8 mouse cellular contexts compared by ENCODE assay signal in the genomic region with DNA sequence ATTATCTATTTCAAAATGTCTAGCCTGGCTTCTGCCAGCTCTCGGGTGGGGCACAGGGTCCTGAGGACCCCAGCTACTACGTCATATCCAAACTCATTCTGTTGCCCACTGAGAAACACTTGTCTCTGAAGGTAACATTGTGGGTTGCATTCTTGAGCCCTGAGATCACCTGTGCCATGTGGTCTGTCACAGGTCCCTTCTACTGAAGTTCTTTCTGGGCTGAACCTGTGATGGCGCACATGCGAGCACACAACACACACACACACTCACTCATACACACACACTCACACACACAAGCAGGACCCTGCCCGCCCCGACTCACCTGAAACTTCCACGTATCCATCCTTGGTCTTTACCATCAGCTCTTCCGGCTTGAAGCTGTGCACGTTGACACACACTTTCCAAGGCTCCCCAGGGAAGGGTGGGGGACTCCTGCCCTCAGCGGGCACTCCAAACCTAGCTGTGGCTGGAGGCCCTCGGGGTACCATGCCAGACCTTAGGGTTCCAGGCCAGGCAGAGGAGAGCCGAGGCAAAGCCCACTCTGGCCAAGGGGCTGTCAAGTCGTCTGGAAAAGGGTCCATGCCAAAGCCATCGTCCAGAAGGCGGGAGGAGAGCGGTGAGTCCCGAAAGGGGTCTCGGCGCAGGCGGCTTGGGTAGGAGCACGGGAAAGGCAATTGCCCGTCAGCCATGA. TPM values are rescaled to one million over a fixed set of nuclear protein-coding genes. Genes with fewer than 3 reads are reported as not detected.
DNase-seq lines count a peak whose midpoint lies in the region; ATAC-seq and TF ChIP-seq lines count a peak whose summit lies in the region.

No protein-coding gene starts in this region.

- H3K4me2 ChIP-seq in forebrain, postnatal 0 days (ENCODE audit: low read depth) = peak overlapping the region; percentile 41
- peak overlapping the region; percentile 53 for H3K4me2 ChIP-seq in liver, embryonic 11.5 days
- H3K4me2 ChIP-seq in neural tube, embryonic 15.5 days = peak overlapping the region; percentile 55

- peaks cover 7% of the 10 kb centered on the region for H3K4me1 ChIP-seq in ES-Bruce4 (ENCODE audit: control insufficient read depth, insufficient read depth, low read length)
- no peaks in the 10 kb centered on the region for H3K4me1 ChIP-seq in forebrain, postnatal 0 days (ENCODE audit: insufficient read depth)
- H3K4me1 ChIP-seq in liver, embryonic 11.5 days (replicated peaks; ENCODE audit: control insufficient read depth, insufficient read depth, low read length) = peaks cover 13% of the 10 kb centered on the region
- peaks cover 18% of the 10 kb centered on the region for H3K4me1 ChIP-seq in neural tube, embryonic 15.5 days

- TF ChIP-seq POLR2A in ES-Bruce4 (IDR thresholded peaks at IDR 0.05; ENCODE audit: insufficient read depth, low read length) = no peak

- ATAC-seq in forebrain, postnatal 0 days = no peak
- ATAC-seq in liver, embryonic 11.5 days (replicated peaks; ENCODE audit: low FRiP score) = no peak
- no peak for ATAC-seq in neural tube, embryonic 15.5 days (ENCODE audit: low FRiP score)

- H3K9ac ChIP-seq in ES-Bruce4 (ENCODE audit: low read depth, poor library complexity, severe bottlenecking) = peak overlapping the region; percentile 56
- H3K9ac ChIP-seq in forebrain, postnatal 0 days = no peak overlapping the region
- H3K9ac ChIP-seq in liver, embryonic 11.5 days (ENCODE audit: low read depth, low read length) = peak overlapping the region; percentile 39; the same call in 1 of the 2 replicates
- peak overlapping the region; percentile 38; the same call in 1 of the 2 replicates for H3K9ac ChIP-seq in neural tube, embryonic 15.5 days (replicated peaks)

- peak; percentile 58 for DNase-seq in cerebellum, adult 11-12 months
- DNase-seq in cerebellum, adult 11 months = no peak
- no peak for DNase-seq in forebrain, postnatal 0 days
- DNase-seq in liver, embryonic 11.5 days (ENCODE audit: low spot score) = no peak
- no peak for DNase-seq in embryo, embryonic 11 days
- no peak for DNase-seq in frontal cortex, postnatal 25 days (ENCODE audit: low spot score in 2 of 2)

- no peaks in the 10 kb centered on the region for H3K36me3 ChIP-seq in ES-Bruce4 (ENCODE audit: control insufficient read depth, insufficient read depth, low read length, poor library complexity, severe bottlenecking)
- H3K36me3 ChIP-seq in forebrain, postnatal 0 days (ENCODE audit: insufficient read depth) = no peaks in the 10 kb centered on the region
- no peaks in the 10 kb centered on the region for H3K36me3 ChIP-seq in liver, embryonic 11.5 days (ENCODE audit: control insufficient read depth, insufficient read depth, low read length)
- H3K36me3 ChIP-seq in neural tube, embryonic 15.5 days = no peaks in the 10 kb centered on the region

- WGBS in forebrain, postnatal 0 days = 53% methylated on average over 22 of the region's 22 CpGs
- WGBS in liver, embryonic 11.5 days = 61% methylated on average over 22 of the region's 22 CpGs
- 57% methylated on average over 22 of the region's 22 CpGs for WGBS in neural tube, embryonic 15.5 days

- H3K4me3 ChIP-seq in ES-Bruce4 (ENCODE audit: low read depth, low read length) = peak overlapping the region; percentile 55
- H3K4me3 ChIP-seq in forebrain, postnatal 0 days (ENCODE audit: low read depth, low read length) = 0 out of 2 replicates have a peak overlapping the region, but pooled peaks have one; percentile 12
- H3K4me3 ChIP-seq in liver, embryonic 11.5 days (ENCODE audit: low read depth, low read length) = peak overlapping the region; percentile 29
- H3K4me3 ChIP-seq in neural tube, embryonic 15.5 days (replicated peaks) = peak overlapping the region; percentile 19

- no peaks in the 10 kb centered on the region for H3K27me3 ChIP-seq in ES-Bruce4 (ENCODE audit: control insufficient read depth, insufficient read depth, low read length, poor library complexity, severe bottlenecking)
- H3K27me3 ChIP-seq in forebrain, postnatal 0 days (ENCODE audit: insufficient read depth, low read length) = no peaks in the 10 kb centered on the region
- no peaks in the 10 kb centered on the region; the same call in 1 of the 2 replicates for H3K27me3 ChIP-seq in liver, embryonic 11.5 days (replicated peaks; ENCODE audit: control insufficient read depth, insufficient read depth, low read length)
- 0 out of 2 replicates have a peak, but pooled peaks cover 9% of the 10 kb centered on the region for H3K27me3 ChIP-seq in neural tube, embryonic 15.5 days (replicated peaks)

- no peak for TF ChIP-seq EP300 in ES-Bruce4 (IDR thresholded peaks at IDR 0.05; ENCODE audit: insufficient read depth, low read depth, low read length)

- TF ChIP-seq CTCF in ES-Bruce4 (IDR thresholded peaks at IDR 0.05; ENCODE audit: low read depth, low read length) = no peak
- TF ChIP-seq CTCF in forebrain, postnatal 0 days (IDR thresholded peaks at IDR 0.05; ENCODE audit: low read depth) = no peak

- no peaks in the 10 kb centered on the region for H3K9me3 ChIP-seq in ES-Bruce4 (replicated peaks; ENCODE audit: control insufficient read depth, insufficient read depth, low read length, poor library complexity, severe bottlenecking)
- H3K9me3 ChIP-seq in forebrain, postnatal 0 days (ENCODE audit: low read length) = no peaks in the 10 kb centered on the region
- no peaks in the 10 kb centered on the region for H3K9me3 ChIP-seq in liver, embryonic 11.5 days (ENCODE audit: control insufficient read depth, low read length)
- H3K9me3 ChIP-seq in neural tube, embryonic 15.5 days (replicated peaks) = no peaks in the 10 kb centered on the region

- 0 out of 2 replicates have a peak overlapping the region, but pooled peaks have one; percentile 3 for H3K27ac ChIP-seq in ES-Bruce4 (ENCODE audit: insufficient read depth, low read length)
- 0 out of 2 replicates have a peak overlapping the region, but pooled peaks have one; percentile 21 for H3K27ac ChIP-seq in forebrain, postnatal 0 days (ENCODE audit: low read depth, low read length)
- H3K27ac ChIP-seq in liver, embryonic 11.5 days (ENCODE audit: low read depth, low read length) = no peak overlapping the region
- H3K27ac ChIP-seq in neural tube, embryonic 15.5 days (replicated peaks) = no peak overlapping the region

RNA-seq across cellular contexts. Expression of a gene that starts 0.7 kb away (rescaled TPM):
- 64.0 and 68.1 TPM in 2 replicates for polyA plus RNA-seq in ES-Bruce4 (2011; ENCODE audit: insufficient read depth, insufficient read length, low read depth, missing spikeins)
- 13.2 and 14.0 TPM in 2 replicates for total RNA-seq in forebrain, postnatal 0 days (2014; rRNA removed)
- polyA plus RNA-seq in forebrain, postnatal 0 days (2015; fragmentation: Nextera tagmentation; extraction: Ambion mirVana) = 8.6 and 10.6 TPM in 2 replicates
- 2.6 and 3.5 TPM in 2 replicates for polyA plus RNA-seq in liver, embryonic 11.5 days (2014; fragmentation: Nextera tagmentation; extraction: Ambion mirVana)
- polyA plus RNA-seq in neural tube, embryonic 15.5 days (2015; fragmentation: Nextera tagmentation; extraction: Ambion mirVana) = 8.9 and 11.9 TPM in 2 replicates

Comparison
In these comparisons a context has a peak if more than half of its experiments do, and no peak if none do; other contexts are left out.
1. H3K27ac ChIP-seq: peak in ES-Bruce4 (single experiment) and forebrain, postnatal 0 days (single experiment); none in liver, embryonic 11.5 days (single experiment) and neural tube, embryonic 15.5 days (single experiment).
2. Peak in every context shown above with its lines, with median percentiles within 50 percentile points of each other: H3K4me3 ChIP-seq and H3K4me2 ChIP-seq.